Mouse (Mus musculus): ENCODE results near the gene Olfr601.
"Not testable (repeated sequence)": the region's sequence is repeated elsewhere in the genome, so short reads cannot be mapped to it uniquely, and the experiment has no call there.

Olfr601 gene

GRCm38 (mm10) chr7:103362555-103362954 lies at the start of gene Olfr601:
TSS of gene Olfr601 (minus strand) at chr7:103362655.
- DNase-seq, result no peak

DNA sequence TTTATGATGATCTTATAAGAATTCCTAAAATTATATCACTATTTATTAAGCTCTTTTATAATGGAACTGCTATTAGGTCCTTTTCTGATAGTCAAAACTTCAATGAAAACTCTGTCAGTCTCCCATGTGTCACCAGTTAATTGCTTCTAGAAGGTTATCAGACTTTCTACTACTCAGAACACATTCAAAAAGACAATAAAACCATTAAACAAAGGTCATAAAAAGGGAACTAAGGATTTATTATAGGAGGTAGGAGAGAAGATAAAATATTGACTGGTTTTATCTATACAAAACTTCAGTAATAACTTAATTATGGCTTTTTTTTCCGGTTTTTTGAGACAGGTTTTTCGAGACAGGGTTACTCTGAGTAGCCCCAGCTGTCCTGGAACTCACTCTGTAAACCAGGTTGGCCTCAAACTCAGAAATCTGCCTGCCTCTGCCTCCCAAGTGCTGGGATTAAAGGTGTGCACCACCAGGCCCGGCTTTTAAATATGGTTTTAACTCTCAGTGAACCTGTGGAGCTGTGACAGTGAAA lies 44.1 kb upstream of the Olfr601 start:
- not testable (repeated sequence) for DNase-seq

DNA sequence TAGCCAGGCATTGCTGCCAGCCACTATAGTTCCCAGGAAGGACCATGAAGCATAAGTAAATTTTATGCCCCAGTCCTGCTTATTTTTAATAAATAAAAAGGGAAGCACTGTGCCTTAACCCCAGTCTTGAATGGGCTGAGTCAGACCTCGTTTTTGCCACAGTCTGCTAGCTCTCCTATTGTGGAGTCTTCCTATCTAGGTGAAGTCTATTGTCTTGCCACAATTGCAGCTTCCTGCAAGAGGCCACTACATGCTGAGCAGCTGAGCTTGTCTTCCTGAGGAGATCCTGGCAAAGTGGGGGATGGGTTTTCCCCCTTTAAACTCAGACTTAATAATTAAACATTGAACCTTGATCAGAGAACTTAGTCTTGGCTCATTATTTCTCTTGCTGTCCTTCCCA lies 36.5 kb upstream of the Olfr601 start:
- no peak for DNase-seq

DNA sequence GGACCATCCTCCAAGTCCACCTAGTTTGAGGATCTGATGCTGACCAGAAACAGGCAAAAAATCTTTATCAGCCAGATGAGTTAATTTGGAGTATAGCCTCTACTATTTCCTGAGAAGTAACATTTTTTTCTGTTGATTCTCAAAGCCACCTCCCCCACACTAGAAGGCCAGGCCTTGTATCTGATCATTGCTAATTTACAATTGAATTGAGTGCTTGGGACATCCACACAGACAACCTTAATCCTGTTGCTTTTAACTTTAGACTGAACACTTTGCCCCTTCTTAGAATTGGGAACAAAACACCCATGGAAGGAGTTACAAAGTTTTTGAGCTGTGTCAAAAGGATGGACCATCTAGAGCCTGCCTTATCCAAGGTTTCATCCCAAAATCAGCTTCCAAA lies 35.3 kb upstream of the Olfr601 start:
- DNase-seq, result no peak

DNA sequence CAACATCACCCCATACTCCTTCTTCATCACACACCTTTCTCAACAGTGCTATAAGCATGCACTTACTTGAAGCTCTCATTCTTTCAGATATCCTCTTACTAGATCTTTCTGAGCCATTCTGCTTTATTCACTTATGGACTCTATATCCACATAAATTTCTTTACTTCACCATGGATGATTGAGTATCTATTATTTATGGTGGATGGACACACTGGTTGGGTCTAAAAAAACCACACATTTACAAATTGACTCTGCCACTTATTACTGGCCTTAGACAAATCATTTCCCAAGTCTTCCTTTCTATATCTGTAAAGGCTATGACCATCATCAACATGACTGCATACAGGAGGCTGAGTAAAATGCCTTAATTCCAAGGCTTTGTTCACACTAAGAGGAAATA lies 23.6 kb upstream of the Olfr601 start, which contains the start of gene Olfr603:
Gene Olfr603 (minus strand): TSS at position 101 of the 400 bp plus-strand sequence.
- no peak for DNase-seq

GRCm38 (mm10) chr7:103349569-103349968 lies 12.9 kb downstream of the Olfr601 start, which contains the start of gene Olfr600:
TSS of gene Olfr600 (minus strand) at chr7:103349669.
- no peak for DNase-seq

GRCm38 (mm10) chr7:103335617-103336016 lies 26.8 kb downstream of the Olfr601 start, which contains the start of gene Olfr599:
TSS of gene Olfr599 (plus strand) at chr7:103335917.
- no peak for DNase-seq

DNA sequence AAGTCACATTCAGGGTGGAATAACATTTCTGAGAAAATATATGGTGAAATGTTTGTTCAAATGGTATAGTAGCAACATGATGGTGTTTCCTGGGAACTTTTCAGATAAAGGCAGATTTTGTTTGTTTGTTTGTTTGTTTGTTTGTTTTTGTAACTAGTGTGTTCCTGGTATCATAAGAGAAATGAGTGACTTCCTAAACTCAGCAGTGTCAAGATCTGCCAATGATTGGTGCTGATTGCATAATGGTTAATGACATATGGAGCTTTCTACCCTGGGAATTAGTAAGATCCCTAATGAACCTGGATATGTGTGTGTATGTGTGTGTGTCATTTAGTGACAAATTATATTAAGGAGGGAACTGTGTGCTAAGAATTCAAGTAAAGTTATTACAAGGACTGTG lies 39.2 kb downstream of the Olfr601 start, which contains the start of gene Olfr598:
Gene Olfr598 (plus strand): TSS at position 301 of the 400 bp plus-strand sequence.
- no peak for DNase-seq

- not testable (repeated sequence) for DNase-seq
Measured at GRCm38 (mm10) chr7:103316015-103316414, 46.4 kb downstream of the Olfr601 start, which contains the start of gene Olfr597. TSS of gene Olfr597 (plus strand) at chr7:103316315.

Measured in cerebellum, adult 9-11 months (tissue).